Mouse (Mus musculus): ENCODE results near the gene Ldlrad2. TPM values are rescaled to one million over a fixed set of nuclear protein-coding genes. Genes with fewer than 3 reads are reported as not detected.
"Not testable (repeated sequence)": the region's sequence is repeated elsewhere in the genome, so short reads cannot be mapped to it uniquely, and the experiment has no call there.

Gene Ldlrad2
- polyA plus RNA-seq, 1 experiment from 2014 or later = not detected

- H3K9me3 ChIP-seq (ENCODE audit: control insufficient read depth, low read length) = no peaks in the 10 kb centered on the region
- peak overlapping the region; percentile 87 for H3K4me2 ChIP-seq (ENCODE audit: low read depth)
- H3K36me3 ChIP-seq (ENCODE audit: control insufficient read depth, insufficient read depth, low read length) = no peaks in the 10 kb centered on the region
- 5% methylated on average over 40 of the region's 40 CpGs for whole genome bisulfite sequencing
- H3K27ac ChIP-seq (ENCODE audit: low read depth, low read length) = peak overlapping the region; percentile 97
- DNase-seq (ENCODE audit: low spot score) = peak; percentile 52
- peak overlapping the region; percentile 68 for H3K4me3 ChIP-seq (ENCODE audit: low read depth, low read length)
- no peak; the same call in 1 of the 2 replicates for ATAC-seq (ENCODE audit: insufficient read depth, low FRiP score, low TSS enrichment)
- peak overlapping the region; percentile 91 for H3K9ac ChIP-seq (ENCODE audit: low read length)
- peaks cover 12% of the 10 kb centered on the region for H3K4me1 ChIP-seq (ENCODE audit: control insufficient read depth, insufficient read depth, low read length)
- H3K27me3 ChIP-seq (ENCODE audit: control insufficient read depth, insufficient read depth, low read length) = no peaks in the 10 kb centered on the region
Observed at GRCm38 (mm10) chr4:137594496-137595270, 20.3 kb upstream of the Ldlrad2 start.

- ATAC-seq (ENCODE audit: insufficient read depth, low FRiP score, low TSS enrichment) (peak; percentile 91), DNase-seq (ENCODE audit: low spot score) (peak; percentile 98)
- Histone ChIP-seq H3K4me1 (ENCODE audit: control insufficient read depth, insufficient read depth, low read length) (peaks cover 12% of the 10 kb centered on the region), H3K4me2 (ENCODE audit: low read depth) (peak within 1 kb of the TSS; percentile 87), H3K27me3 (ENCODE audit: control insufficient read depth, insufficient read depth, low read length) (no peaks in the 10 kb centered on the region), H3K9me3 (ENCODE audit: control insufficient read depth, low read length) (no peaks in the 10 kb centered on the region), H3K9ac (ENCODE audit: low read length) (peak within 1 kb of the TSS; percentile 91), H3K36me3 (ENCODE audit: control insufficient read depth, insufficient read depth, low read length) (no peaks in the 10 kb centered on the region), H3K4me3 (ENCODE audit: low read depth, low read length) (peak within 1 kb of the TSS; percentile 68), H3K27ac (ENCODE audit: low read depth, low read length) (peak within 1 kb of the TSS; percentile 97)
- WGBS = under 1% methylated on average over 88 of the region's 92 CpGs
Observed at GRCm38 (mm10) chr4:137593601-137594495, 19.5 kb upstream of the Ldlrad2 start, which contains the start of gene Usp48. Gene Usp48, plus strand, starts transcription at chr4:137593755.

GRCm38 (mm10) chr4:137590961-137591360, 16.6 kb upstream of the Ldlrad2 start:
- WGBS = 88% methylated on average over 4 of the region's 4 CpGs
- DNase-seq (ENCODE audit: low spot score) = no peak
- no peak overlapping the region for H3K9ac ChIP-seq (ENCODE audit: low read length)

GRCm38 (mm10) chr4:137589586-137589985, 15.2 kb upstream of the Ldlrad2 start:
- WGBS = 85% methylated on average over 3 of the region's 3 CpGs
- no peak for DNase-seq (ENCODE audit: low spot score)
- Histone ChIP-seq H3K9ac (ENCODE audit: low read length) (no peak overlapping the region), H3K27me3 (ENCODE audit: control insufficient read depth, insufficient read depth, low read length) (no peaks in the 10 kb centered on the region), H3K27ac (ENCODE audit: low read depth, low read length) (no peak overlapping the region), H3K36me3 (ENCODE audit: control insufficient read depth, insufficient read depth, low read length) (no peaks in the 10 kb centered on the region), H3K9me3 (ENCODE audit: control insufficient read depth, low read length) (no peaks in the 10 kb centered on the region), H3K4me2 (ENCODE audit: low read depth) (no peak overlapping the region), H3K4me3 (ENCODE audit: low read depth, low read length) (no peak overlapping the region), H3K4me1 (ENCODE audit: control insufficient read depth, insufficient read depth, low read length) (no peaks in the 10 kb centered on the region)
- no peak for ATAC-seq (ENCODE audit: insufficient read depth, low FRiP score, low TSS enrichment)

More at GRCm38 (mm10) chr4:137590961-137591360, 16.6 kb upstream of the Ldlrad2 start:
- H3K4me2 ChIP-seq (ENCODE audit: low read depth) = no peak overlapping the region
- no peaks in the 10 kb centered on the region for H3K27me3 ChIP-seq (ENCODE audit: control insufficient read depth, insufficient read depth, low read length)
- no peak overlapping the region for H3K27ac ChIP-seq (ENCODE audit: low read depth, low read length)
- ATAC-seq (ENCODE audit: insufficient read depth, low FRiP score, low TSS enrichment) = no peak
- H3K9me3 ChIP-seq (ENCODE audit: control insufficient read depth, low read length) = no peaks in the 10 kb centered on the region
- no peaks in the 10 kb centered on the region for H3K36me3 ChIP-seq (ENCODE audit: control insufficient read depth, insufficient read depth, low read length)
- no peak overlapping the region for H3K4me3 ChIP-seq (ENCODE audit: low read depth, low read length)
- H3K4me1 ChIP-seq (ENCODE audit: control insufficient read depth, insufficient read depth, low read length) = peaks cover 12% of the 10 kb centered on the region

- H3K9ac ChIP-seq (ENCODE audit: low read length); H3K4me2 ChIP-seq (ENCODE audit: low read depth); DNase-seq (ENCODE audit: low spot score); H3K9me3 ChIP-seq (ENCODE audit: control insufficient read depth, low read length); H3K27me3 ChIP-seq (ENCODE audit: control insufficient read depth, insufficient read depth, low read length); ATAC-seq (ENCODE audit: insufficient read depth, low FRiP score, low TSS enrichment); H3K4me3 ChIP-seq (ENCODE audit: low read depth, low read length); H3K4me1 ChIP-seq (ENCODE audit: control insufficient read depth, insufficient read depth, low read length); H3K27ac ChIP-seq (ENCODE audit: low read depth, low read length); H3K36me3 ChIP-seq (ENCODE audit: control insufficient read depth, insufficient read depth, low read length): not testable (repeated sequence)
- 78% methylated on average over 2 of the region's 3 CpGs for WGBS
Observed at GRCm38 (mm10) chr4:137589095-137589494, 14.7 kb upstream of the Ldlrad2 start.

- Histone ChIP-seq H3K36me3 (ENCODE audit: control insufficient read depth, insufficient read depth, low read length) (no peaks in the 10 kb centered on the region), H3K4me3 (ENCODE audit: low read depth, low read length) (no peak overlapping the region), H3K9me3 (ENCODE audit: control insufficient read depth, low read length) (no peaks in the 10 kb centered on the region), H3K27me3 (ENCODE audit: control insufficient read depth, insufficient read depth, low read length) (peaks cover 5% of the 10 kb centered on the region; the same call in 1 of the 2 replicates), H3K27ac (ENCODE audit: low read depth, low read length) (no peak overlapping the region), H3K4me2 (ENCODE audit: low read depth) (no peak overlapping the region), H3K9ac (ENCODE audit: low read length) (no peak overlapping the region), H3K4me1 (ENCODE audit: control insufficient read depth, insufficient read depth, low read length) (no peaks in the 10 kb centered on the region)
- no peak for ATAC-seq (ENCODE audit: insufficient read depth, low FRiP score, low TSS enrichment)
- WGBS = 36% methylated on average over 3 of the region's 3 CpGs
- no peak for DNase-seq (ENCODE audit: low spot score)
Observed at GRCm38 (mm10) chr4:137581815-137582214, 7.4 kb upstream of the Ldlrad2 start.

GRCm38 (mm10) chr4:137580299-137580698, 5.9 kb upstream of the Ldlrad2 start:
- Histone ChIP-seq H3K4me1 (ENCODE audit: control insufficient read depth, insufficient read depth, low read length) (no peaks in the 10 kb centered on the region), H3K36me3 (ENCODE audit: control insufficient read depth, insufficient read depth, low read length) (no peaks in the 10 kb centered on the region), H3K9me3 (ENCODE audit: control insufficient read depth, low read length) (no peaks in the 10 kb centered on the region), H3K4me2 (ENCODE audit: low read depth) (no peak overlapping the region), H3K27ac (ENCODE audit: low read depth, low read length) (no peak overlapping the region), H3K27me3 (ENCODE audit: control insufficient read depth, insufficient read depth, low read length) (peaks cover 5% of the 10 kb centered on the region; the same call in 1 of the 2 replicates), H3K9ac (ENCODE audit: low read length) (no peak overlapping the region), H3K4me3 (ENCODE audit: low read depth, low read length) (no peak overlapping the region)
- ATAC-seq (ENCODE audit: insufficient read depth, low FRiP score, low TSS enrichment) (no peak), DNase-seq (ENCODE audit: low spot score) (no peak)
- WGBS = 74% methylated on average over 2 of the region's 2 CpGs

GRCm38 (mm10) chr4:137579789-137580188, 5.4 kb upstream of the Ldlrad2 start:
- H3K9ac ChIP-seq (ENCODE audit: low read length) = no peak overlapping the region
- no peak overlapping the region for H3K4me3 ChIP-seq (ENCODE audit: low read depth, low read length)
- H3K4me2 ChIP-seq (ENCODE audit: low read depth) = no peak overlapping the region
- H3K9me3 ChIP-seq (ENCODE audit: control insufficient read depth, low read length) = no peaks in the 10 kb centered on the region
- H3K4me1 ChIP-seq (ENCODE audit: control insufficient read depth, insufficient read depth, low read length) = no peaks in the 10 kb centered on the region
- DNase-seq (ENCODE audit: low spot score) (no peak), ATAC-seq (ENCODE audit: insufficient read depth, low FRiP score, low TSS enrichment) (no peak)
- H3K36me3 ChIP-seq (ENCODE audit: control insufficient read depth, insufficient read depth, low read length) = no peaks in the 10 kb centered on the region
- WGBS = 61% methylated on average over 4 of the region's 4 CpGs
- no peak overlapping the region for H3K27ac ChIP-seq (ENCODE audit: low read depth, low read length)
- H3K27me3 ChIP-seq (ENCODE audit: control insufficient read depth, insufficient read depth, low read length) = peaks cover 5% of the 10 kb centered on the region; the same call in 1 of the 2 replicates

Data from neural tube, embryonic 11.5 days (tissue).